Mouse (Mus musculus): ENCODE measurements at regions not wholly inside any gene's neighbourhood (a gene's known extent, or its start where the extent isn't known, plus 50 kb on each side); places are given as distances from the start of the nearest gene placed in this dataset.

DNA sequence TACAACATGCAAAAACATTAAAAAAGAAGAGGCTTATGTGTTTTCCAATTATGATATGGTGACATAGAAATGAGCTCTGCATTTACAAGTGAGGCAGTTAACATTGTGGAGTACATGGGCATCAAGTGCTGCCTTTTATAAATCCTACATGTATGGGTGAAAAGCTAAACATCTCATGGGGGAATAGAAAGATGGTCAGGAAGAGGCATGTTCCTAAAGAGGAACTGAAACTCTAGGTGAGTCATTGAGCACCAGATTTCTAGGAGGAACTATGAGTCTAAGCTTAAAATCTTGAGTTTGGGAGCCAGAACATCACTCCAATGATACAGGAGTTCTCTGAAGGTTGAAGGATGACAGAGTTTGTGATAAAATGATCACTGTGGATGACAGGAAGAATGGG, 1010.2 kb downstream of the Slitrk1 start:
- TF ChIP-seq CTCF (conservative IDR thresholded peaks at IDR 0.05; ENCODE audit: low read length) (no peak), POU5F1 (IDR thresholded peaks at IDR 0.05; ENCODE audit: borderline replicate concordance, low read length) (no peak), NANOG (IDR thresholded peaks at IDR 0.05; ENCODE audit: borderline replicate concordance, low read length) (no peak)
